Mouse (Mus musculus): ENCODE data around the gene Palld. TPM values are rescaled to one million over a fixed set of nuclear protein-coding genes. Genes with fewer than 3 reads are reported as not detected.

Gene Palld
- polyA plus RNA-seq, 2 experiments from 2014 or later: 0.79 to 0.89 TPM

GRCm38 (mm10) chr8:61682902-61683301 is 219.6 kb downstream of the Palld start:
- no peak for ATAC-seq

- no peak for ATAC-seq
Measured at GRCm38 (mm10) chr8:61681217-61681616, 221.3 kb downstream of the Palld start.

- ATAC-seq: no peak
Measured at GRCm38 (mm10) chr8:61677227-61677626, 225.3 kb downstream of the Palld start.

GRCm38 (mm10) chr8:61671151-61671550 is 231.3 kb downstream of the Palld start:
- ATAC-seq: no peak

GRCm38 (mm10) chr8:61670376-61670775 is 232.1 kb downstream of the Palld start:
- ATAC-seq: no peak

GRCm38 (mm10) chr8:61666919-61667318 is 235.6 kb downstream of the Palld start:
- no peak for ATAC-seq

GRCm38 (mm10) chr8:61665021-61665420 is 237.5 kb downstream of the Palld start:
- ATAC-seq: no peak

- no peak for ATAC-seq
Measured at GRCm38 (mm10) chr8:61664162-61664561, 238.3 kb downstream of the Palld start.

GRCm38 (mm10) chr8:61662829-61663228 is 239.7 kb downstream of the Palld start:
- ATAC-seq: no peak

GRCm38 (mm10) chr8:61661611-61662010 is 240.9 kb downstream of the Palld start:
- ATAC-seq: no peak

GRCm38 (mm10) chr8:61660961-61661360 is 241.5 kb downstream of the Palld start:
- ATAC-seq: no peak

GRCm38 (mm10) chr8:61651955-61652354 is 250.5 kb downstream of the Palld start:
- ATAC-seq: no peak

- ATAC-seq: no peak
Measured at GRCm38 (mm10) chr8:61646195-61646835, 256.2 kb downstream of the Palld start.

- no peak for ATAC-seq
Measured at GRCm38 (mm10) chr8:61645642-61646041, 256.8 kb downstream of the Palld start.

- no peak for ATAC-seq
Measured at GRCm38 (mm10) chr8:61643215-61643614, 259.3 kb downstream of the Palld start.

GRCm38 (mm10) chr8:61642358-61642847 is 260.1 kb downstream of the Palld start:
- ATAC-seq: no peak

GRCm38 (mm10) chr8:61639596-61639995 is 262.9 kb downstream of the Palld start:
- ATAC-seq: no peak

- ATAC-seq: no peak
Measured at GRCm38 (mm10) chr8:61639008-61639407, 263.5 kb downstream of the Palld start.

GRCm38 (mm10) chr8:61637736-61638135 is 264.8 kb downstream of the Palld start:
- ATAC-seq: no peak

GRCm38 (mm10) chr8:61634811-61635210 is 267.7 kb downstream of the Palld start:
- no peak for ATAC-seq

GRCm38 (mm10) chr8:61632331-61632730 is 270.2 kb downstream of the Palld start:
- no peak for ATAC-seq

GRCm38 (mm10) chr8:61629631-61629968 is 272.9 kb downstream of the Palld start:
- no peak for ATAC-seq

- ATAC-seq: no peak
Measured at GRCm38 (mm10) chr8:61628938-61629630, 273.4 kb downstream of the Palld start.

GRCm38 (mm10) chr8:61626246-61626952 is 276.1 kb downstream of the Palld start:
- no peak for ATAC-seq

All from CD4-positive, CD25-positive, alpha-beta regulatory T cell, adult 4 months (primary cell).